Mouse (Mus musculus) retina, postnatal 1 day (tissue): Measurements from ENCODE around the gene Gm11042.

Experiments used
- DNase-seq: peaks from one replicate; pipeline ENCODE4 v3.0.0-alpha.2; 2012

Gm11042 gene

DNA sequence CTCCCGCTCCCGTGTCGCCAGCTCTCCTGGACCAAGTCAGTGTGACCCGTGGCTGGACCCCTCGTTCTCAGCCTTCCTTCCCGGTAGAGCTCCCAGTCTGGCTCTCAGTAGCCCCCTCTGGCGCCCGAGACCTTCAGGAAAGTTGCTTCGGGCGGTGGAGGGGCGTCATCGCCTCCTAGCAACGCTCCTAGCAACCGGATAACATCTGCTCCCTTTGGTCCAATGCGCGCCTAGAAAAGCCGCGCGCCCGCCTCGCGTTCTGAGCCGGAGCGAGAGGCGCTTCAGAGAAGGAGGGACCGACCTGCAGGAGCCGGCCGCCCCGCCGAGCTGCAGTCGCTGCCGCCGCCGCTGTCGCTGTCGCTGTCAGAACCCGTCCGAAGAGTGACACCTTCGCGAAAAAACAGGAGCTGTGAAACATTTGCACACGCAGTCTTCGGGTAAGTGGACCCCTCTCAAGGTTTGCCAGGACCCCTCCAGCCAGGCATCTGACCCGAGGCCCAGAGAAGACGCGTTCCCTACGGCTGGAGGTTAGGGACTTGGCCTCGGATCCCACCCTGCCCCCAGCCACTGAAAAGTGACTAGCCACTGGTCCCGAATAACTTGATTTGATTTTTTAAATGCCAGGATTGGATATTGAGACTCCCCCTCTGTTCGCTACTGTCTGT, 32.0 kb downstream of the Gm11042 start:
- DNase-seq: peak; percentile 97

DNA sequence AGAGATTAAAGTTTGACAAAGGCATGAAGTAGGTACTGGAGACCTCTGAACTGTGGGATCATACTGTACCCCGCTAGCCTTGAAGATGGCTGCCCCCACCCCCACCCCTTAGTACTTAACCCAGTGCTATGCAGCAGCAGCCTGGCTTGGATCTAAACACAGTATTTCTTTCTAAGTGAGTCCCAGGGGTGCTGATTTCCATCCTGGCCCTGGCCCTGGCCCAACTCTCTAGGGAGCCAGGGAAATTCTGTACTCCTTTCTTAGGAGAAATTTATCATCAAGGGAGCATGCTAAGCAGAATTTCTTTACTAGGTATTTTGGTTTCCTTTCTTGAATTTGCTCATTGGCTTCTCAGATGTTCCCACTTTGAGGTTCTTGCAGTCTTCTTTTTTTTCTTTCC, 33.3 kb downstream of the Gm11042 start:
- DNase-seq: no peak

DNA sequence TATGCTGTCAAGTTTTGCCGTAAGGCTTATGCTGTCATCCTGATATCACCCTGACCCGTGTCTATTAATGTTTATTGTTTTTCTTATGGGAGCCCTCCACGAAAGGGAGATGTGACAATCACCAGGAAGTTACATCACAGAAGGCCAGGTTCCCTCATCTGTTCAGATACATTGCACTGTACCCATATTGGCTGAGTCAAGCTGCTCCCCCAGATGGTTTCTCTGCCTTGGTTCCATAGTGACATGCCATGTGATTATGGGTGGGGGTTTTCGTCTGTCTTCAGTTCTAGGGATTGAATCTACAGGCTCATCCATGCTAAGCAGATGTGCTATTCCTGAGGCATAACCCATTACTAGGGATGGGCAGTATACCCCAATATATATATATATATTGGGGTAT, 34.8 kb downstream of the Gm11042 start:
- DNase-seq: no peak

DNA sequence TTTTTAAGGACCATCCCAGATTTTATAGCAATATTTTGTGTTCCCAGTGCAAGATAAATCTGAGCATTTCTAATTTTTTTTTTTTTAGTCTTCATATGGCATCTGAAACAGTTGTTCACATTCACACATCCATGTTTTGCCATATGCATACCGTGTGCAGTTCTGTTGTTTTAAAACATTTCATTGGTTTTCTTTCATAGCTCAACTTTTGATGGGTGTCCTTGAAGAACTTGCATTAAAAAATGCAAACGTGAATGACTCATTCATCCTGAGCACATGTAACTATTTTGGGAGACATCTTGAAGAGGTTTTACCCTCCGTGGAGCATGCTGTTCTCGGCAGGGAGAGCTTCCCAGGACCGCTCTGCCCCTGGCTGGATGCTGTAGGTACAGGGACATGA, 38.9 kb downstream of the Gm11042 start:
- no peak for DNase-seq

DNA sequence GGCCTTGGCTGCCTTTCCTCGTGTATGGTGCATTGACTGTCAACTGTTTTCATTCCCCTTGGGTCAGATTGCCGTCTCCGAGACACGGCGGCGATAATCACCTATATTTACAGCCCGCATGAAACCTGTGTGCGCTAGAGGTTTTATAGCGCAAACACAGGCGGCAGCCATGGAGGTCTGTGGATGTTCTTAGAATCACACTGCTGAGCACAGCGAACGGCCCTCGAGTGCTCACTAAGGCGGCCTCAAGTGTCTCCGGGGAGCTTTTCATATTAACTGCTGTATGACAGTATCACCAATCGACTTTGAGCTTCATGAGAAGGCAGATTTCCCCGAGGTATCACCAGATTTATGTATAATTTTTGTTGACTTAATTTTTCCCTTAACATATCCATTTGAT, 43.6 kb downstream of the Gm11042 start:
- no peak for DNase-seq

DNA sequence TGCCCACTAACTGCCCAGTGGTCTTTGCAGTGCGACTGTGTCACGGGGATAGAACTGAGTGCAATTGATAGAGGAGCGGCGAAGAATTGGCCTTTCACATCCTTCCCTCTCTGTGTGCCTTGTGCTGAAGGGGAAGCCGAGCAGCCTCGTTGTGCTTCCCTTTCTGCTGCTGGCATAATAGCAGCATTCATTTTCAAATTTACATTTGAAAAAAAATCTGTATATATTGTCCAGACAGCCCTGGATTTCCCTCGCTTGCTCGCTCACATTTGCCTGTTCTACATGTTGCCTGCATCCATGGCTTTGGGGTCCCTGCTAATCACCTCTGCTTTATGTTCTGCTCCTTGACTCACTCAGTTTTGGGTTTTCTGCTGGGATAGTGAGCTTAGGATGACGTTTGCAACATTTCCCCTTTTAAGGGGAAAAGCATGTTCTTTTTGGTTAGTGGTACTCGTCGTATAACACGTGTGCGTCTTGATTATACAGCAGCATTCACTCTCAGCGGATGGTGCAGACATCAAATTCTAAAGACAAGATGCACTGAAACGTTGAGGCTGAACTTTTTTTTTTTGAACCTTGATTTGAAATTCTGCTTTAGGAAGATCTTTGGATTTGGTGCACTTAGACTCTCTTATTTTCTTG, 47.4 kb downstream of the Gm11042 start:
- DNase-seq: no peak

DNA sequence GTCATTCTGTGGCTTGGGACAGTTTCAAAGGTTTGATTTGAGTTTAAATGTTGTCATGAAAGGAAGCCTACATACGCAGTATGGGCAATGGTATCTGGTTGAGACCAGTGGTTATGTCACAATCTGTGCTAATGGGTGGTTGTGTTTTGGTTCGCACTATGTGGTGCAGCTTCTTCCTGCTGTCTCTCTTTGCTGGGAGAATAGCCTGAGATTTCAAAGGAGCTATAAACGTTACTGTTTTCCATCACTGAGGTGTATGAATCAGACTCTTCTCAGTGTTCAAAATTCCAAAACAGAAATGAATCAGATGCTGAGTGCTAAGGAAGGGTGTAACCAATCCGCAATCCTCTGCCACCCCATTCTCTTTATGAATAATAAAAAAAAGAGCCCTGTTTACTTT, 49.1 kb downstream of the Gm11042 start:
- DNase-seq: no peak
